15 mouse cellular contexts compared by ENCODE assay signal in genomic region chr11:43149577-43149976, GRCm38 (mm10). TPM values are rescaled to one million over a fixed set of nuclear protein-coding genes. Genes with fewer than 3 reads are reported as not detected.
"Had no signal": no experiment of that assay in that cellular context is flagged by ENCODE, and none has a peak within 500 bp of the region (broad histone marks: within the 10 kb centered on the region; RNA-seq: fewer than 3 reads in every experiment).

TSS of gene Atp10b (plus strand) at chr11:43149877.

- DNase-seq: gastrocnemius, postnatal 14 days; gastrocnemius, postnatal 36 days; heart, adult 18-20 months; heart, postnatal 10 days; heart, postnatal 4 days; kidney, adult 18-20 months; kidney, adult 8-10 months; kidney, postnatal 10 days; kidney, postnatal 25 days; kidney, postnatal 4 days; layer of hippocampus, adult 9-11 months; layer of hippocampus, postnatal 36 days; left cerebral cortex, postnatal 4 days had no signal

RNA-seq across cellular contexts. Expression of gene Atp10b, which starts in this region (rescaled TPM):
- polyA plus RNA-seq: heart, embryonic 14.5 days; liver, embryonic 11.5 days had no signal
